8 mouse cellular contexts compared by ENCODE assay signal in genomic region chr1:64957021-64957489, GRCm38 (mm10). TPM values are rescaled to one million over a fixed set of nuclear protein-coding genes. Genes with fewer than 3 reads are reported as not detected.
DNase-seq lines count a peak whose midpoint lies in the region; ATAC-seq and TF ChIP-seq lines count a peak whose summit lies in the region.

No protein-coding gene starts in this region.

- peak overlapping the region; percentile 95 for H3K4me3 ChIP-seq in lung, postnatal 0 days (ENCODE audit: low read depth, low read length)
- peak overlapping the region; percentile 82 for H3K4me3 ChIP-seq in embryonic facial prominence, embryonic 13.5 days
- peak overlapping the region; percentile 90 for H3K4me3 ChIP-seq in limb, embryonic 10.5 days
- H3K4me3 ChIP-seq in neural tube, embryonic 13.5 days, result peak overlapping the region; percentile 84

- TF ChIP-seq CTCF in lung, postnatal 0 days (IDR thresholded peaks at IDR 0.05), result no peak

- DNase-seq in lung, postnatal 0 days (ENCODE audit: low spot score), result no peak
- no peak for DNase-seq in lung, postnatal 36 days
- no peak for DNase-seq in limb, embryonic 10.5 days (ENCODE audit: low spot score)
- no peak for DNase-seq in adrenal gland, adult (ENCODE audit: inconsistent age in 2 of 2, low spot score in 1 of 2)
- DNase-seq in adrenal gland, adult 8-10 months, result no peak
- DNase-seq in urinary bladder, adult 2 months (ENCODE audit: low spot score), result no peak

- 45% methylated on average over 8 of the region's 8 CpGs for WGBS in lung, postnatal 0 days
- WGBS in embryonic facial prominence, embryonic 13.5 days, result 54% methylated on average over 8 of the region's 8 CpGs
- 64% methylated on average over 8 of the region's 8 CpGs for WGBS in limb, embryonic 10.5 days
- WGBS in neural tube, embryonic 13.5 days, result 63% methylated on average over 8 of the region's 8 CpGs

- H3K36me3 ChIP-seq in lung, postnatal 0 days (ENCODE audit: insufficient read depth, low read length), result no peaks in the 10 kb centered on the region
- H3K36me3 ChIP-seq in embryonic facial prominence, embryonic 13.5 days, result no peaks in the 10 kb centered on the region
- H3K36me3 ChIP-seq in limb, embryonic 10.5 days, result no peaks in the 10 kb centered on the region
- H3K36me3 ChIP-seq in neural tube, embryonic 13.5 days, result no peaks in the 10 kb centered on the region

- peak overlapping the region; percentile 59 for H3K4me2 ChIP-seq in lung, postnatal 0 days (replicated peaks; ENCODE audit: low read depth, low read length)
- peak overlapping the region; percentile 71 for H3K4me2 ChIP-seq in embryonic facial prominence, embryonic 13.5 days
- H3K4me2 ChIP-seq in neural tube, embryonic 13.5 days, result peak overlapping the region; percentile 58

- H3K4me1 ChIP-seq in lung, postnatal 0 days (ENCODE audit: insufficient read depth, low read depth, low read length), result no peaks in the 10 kb centered on the region; the same call in 1 of the 2 replicates
- H3K4me1 ChIP-seq in embryonic facial prominence, embryonic 13.5 days, result peaks cover 3% of the 10 kb centered on the region; the same call in 1 of the 2 replicates
- no peaks in the 10 kb centered on the region for H3K4me1 ChIP-seq in limb, embryonic 10.5 days
- H3K4me1 ChIP-seq in neural tube, embryonic 13.5 days (replicated peaks), result no peaks in the 10 kb centered on the region; the same call in 1 of the 2 replicates

- no peak for TF ChIP-seq EP300 in lung, postnatal 0 days (IDR thresholded peaks at IDR 0.05)

- H3K27ac ChIP-seq in lung, postnatal 0 days (ENCODE audit: low read length), result no peak overlapping the region
- H3K27ac ChIP-seq in embryonic facial prominence, embryonic 13.5 days, result peak overlapping the region; percentile 55; the same call in 1 of the 2 replicates
- H3K27ac ChIP-seq in limb, embryonic 10.5 days, result peak overlapping the region; percentile 93
- H3K27ac ChIP-seq in neural tube, embryonic 13.5 days (replicated peaks), result peak overlapping the region; percentile 88

- H3K27me3 ChIP-seq in lung, postnatal 0 days (replicated peaks; ENCODE audit: insufficient read depth, low read length), result no peaks in the 10 kb centered on the region
- H3K27me3 ChIP-seq in embryonic facial prominence, embryonic 13.5 days, result no peaks in the 10 kb centered on the region
- H3K27me3 ChIP-seq in limb, embryonic 10.5 days (ENCODE audit: low read depth, poor library complexity, severe bottlenecking), result no peaks in the 10 kb centered on the region
- no peaks in the 10 kb centered on the region for H3K27me3 ChIP-seq in neural tube, embryonic 13.5 days

- H3K9me3 ChIP-seq in lung, postnatal 0 days (ENCODE audit: low read length), result no peaks in the 10 kb centered on the region
- no peaks in the 10 kb centered on the region for H3K9me3 ChIP-seq in embryonic facial prominence, embryonic 13.5 days
- H3K9me3 ChIP-seq in limb, embryonic 10.5 days (replicated peaks), result no peaks in the 10 kb centered on the region
- H3K9me3 ChIP-seq in neural tube, embryonic 13.5 days, result no peaks in the 10 kb centered on the region

- no peak for ATAC-seq in lung, postnatal 0 days
- ATAC-seq in embryonic facial prominence, embryonic 13.5 days (ENCODE audit: insufficient number of reproducible peaks, insufficient read depth, low FRiP score, low TSS enrichment, low read depth), result no peak
- ATAC-seq in neural tube, embryonic 13.5 days (ENCODE audit: low read depth), result peak; percentile 73

- H3K9ac ChIP-seq in lung, postnatal 0 days (replicated peaks; ENCODE audit: low read depth), result peak overlapping the region; percentile 85; the same call in 1 of the 2 replicates
- H3K9ac ChIP-seq in embryonic facial prominence, embryonic 13.5 days, result peak overlapping the region; percentile 92
- peak overlapping the region; percentile 94 for H3K9ac ChIP-seq in neural tube, embryonic 13.5 days

RNA-seq across cellular contexts. Expression of gene Plekhm3, which starts 0.4 kb away (rescaled TPM):
- 4.7 and 5.8 TPM in 2 replicates for polyA plus RNA-seq in lung, postnatal 0 days (2015; fragmentation: Nextera tagmentation; extraction: Ambion mirVana)
- polyA plus RNA-seq in embryonic facial prominence, embryonic 13.5 days (2015; fragmentation: Nextera tagmentation; extraction: Ambion mirVana), result 8.6 and 8.7 TPM in 2 replicates
- 8.0 and 10.4 TPM in 2 replicates for polyA plus RNA-seq in limb, embryonic 10.5 days (2016; fragmentation: Nextera tagmentation; extraction: Ambion mirVana)
- 9.8 and 13.7 TPM in 2 replicates for polyA plus RNA-seq in neural tube, embryonic 13.5 days (2015; fragmentation: Nextera tagmentation; extraction: Ambion mirVana)
- 10 to 100 TPM; 21.0 to 40.6 (median 31.8) TPM for total RNA-seq in adrenal gland, adult 8-10 months (2022)
- polyA plus RNA-seq in urinary bladder, adult 2 months (2012; rRNA removed), result 4.1 and 5.2 TPM in 2 replicates
